In the genomic region with DNA sequence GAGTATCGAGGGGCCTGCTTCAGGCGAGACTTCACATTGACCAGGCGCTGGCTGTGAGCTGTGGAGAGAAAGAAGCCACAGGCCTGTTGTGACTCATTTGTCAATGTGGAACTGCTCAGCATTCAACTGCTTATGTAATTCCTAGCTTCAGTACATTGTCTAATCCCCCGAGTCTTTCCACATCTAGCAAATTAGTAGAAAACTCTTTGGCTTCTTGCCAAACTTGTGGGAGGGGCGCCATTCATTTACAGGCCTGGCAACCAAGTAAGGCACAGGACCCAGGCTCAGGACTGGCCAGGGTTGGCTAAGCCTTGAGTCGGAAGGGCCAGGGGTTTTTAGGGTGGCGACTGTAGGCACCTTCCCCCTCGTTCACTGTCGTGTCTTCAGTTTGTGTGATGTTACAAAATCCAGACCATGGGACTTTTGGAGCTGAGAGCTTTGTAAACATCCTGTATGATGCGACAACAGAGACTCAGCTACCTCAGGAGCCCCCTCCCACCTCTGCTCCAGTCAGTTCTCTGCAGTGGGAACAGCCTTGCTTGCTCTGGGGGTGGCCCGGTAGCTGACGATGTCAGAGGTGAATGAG, we compare ENCODE assay signal across 8 mouse cellular contexts.
DNase-seq lines count a peak whose midpoint lies in the region; ATAC-seq and TF ChIP-seq lines count a peak whose summit lies in the region.

No protein-coding gene starts in this region.

- TF ChIP-seq CTCF in lung, adult 2 months (IDR thresholded peaks at IDR 0.05; ENCODE audit: insufficient read depth, low read length), result no peak
- no peak for TF ChIP-seq CTCF in bone marrow, adult 2 months (IDR thresholded peaks at IDR 0.05; ENCODE audit: control insufficient read depth, insufficient read depth, low read length)

- no peak overlapping the region for H3K4me3 ChIP-seq in lung, adult 2 months (replicated peaks; ENCODE audit: extremely low read depth, low read depth, low read length)
- no peak overlapping the region for H3K4me3 ChIP-seq in bone marrow, adult 2 months (replicated peaks; ENCODE audit: control insufficient read depth, low read depth, low read length)
- H3K4me3 ChIP-seq in midbrain, embryonic 15.5 days, result no peak overlapping the region

- intact Hi-C loops in gastrocnemius, postnatal 36 days (cut with DNase I), result no loop called here

- 0 out of 2 replicates have a peak overlapping the region, but pooled peaks have one; percentile 4 for H3K27ac ChIP-seq in bone marrow, adult 2 months (ENCODE audit: control insufficient read depth, insufficient read depth, low read depth, low read length, poor library complexity)
- H3K27ac ChIP-seq in midbrain, embryonic 15.5 days, result peak overlapping the region; percentile 27; the same call in 1 of the 2 replicates

- H3K36me3 ChIP-seq in midbrain, embryonic 15.5 days (replicated peaks), result peaks cover 15% of the 10 kb centered on the region; the same call in 1 of the 2 replicates

- H3K9ac ChIP-seq in midbrain, embryonic 15.5 days, result no peak overlapping the region

- TF ChIP-seq POLR2A in lung, adult 2 months (IDR thresholded peaks at IDR 0.05; ENCODE audit: borderline replicate concordance, extremely low read depth, low read depth, low read length), result no peak
- no peak for TF ChIP-seq POLR2A in bone marrow, adult 2 months (IDR thresholded peaks at IDR 0.05; ENCODE audit: borderline replicate concordance, control insufficient read depth, low read depth, low read length)

- H3K4me2 ChIP-seq in midbrain, embryonic 15.5 days, result no peak overlapping the region

- DNase-seq in lung, adult 18-20 months, result peak; percentile 60 to 71
- no peak for DNase-seq in lung, adult 2 months
- DNase-seq in gastrocnemius, postnatal 36 days, result peak; percentile 44 to 48
- DNase-seq in layer of hippocampus, adult 9-11 months, result peak; percentile 79
- DNase-seq in cerebellum, adult 9-11 months, result no peak

- H3K9me3 ChIP-seq in midbrain, embryonic 15.5 days, result no peaks in the 10 kb centered on the region

- 59% methylated on average over 12 of the region's 12 CpGs for WGBS in lung, adult 2 months
- 56% methylated on average over 12 of the region's 12 CpGs for WGBS in bone marrow, adult 2 months
- 65% methylated on average over 12 of the region's 12 CpGs for WGBS in midbrain, embryonic 15.5 days

- H3K4me1 ChIP-seq in lung, adult 2 months (ENCODE audit: control insufficient read depth, insufficient read depth, low read length), result 0 out of 2 replicates have a peak, but pooled peaks cover 3% of the 10 kb centered on the region
- peaks cover 2% of the 10 kb centered on the region; the same call in 1 of the 2 replicates for H3K4me1 ChIP-seq in bone marrow, adult 2 months (ENCODE audit: control insufficient read depth, insufficient read depth, low read length)
- H3K4me1 ChIP-seq in midbrain, embryonic 15.5 days, result peaks cover 7% of the 10 kb centered on the region; the same call in 1 of the 2 replicates

- H3K27me3 ChIP-seq in midbrain, embryonic 15.5 days (replicated peaks), result no peaks in the 10 kb centered on the region

- peak; percentile 70 for ATAC-seq in midbrain, embryonic 15.5 days (replicated peaks)
- ATAC-seq in megakaryocyte-erythroid progenitor cell, adult 5-6 weeks (replicated peaks; ENCODE audit: low FRiP score, low TSS enrichment, poor library complexity, severe bottlenecking), result no peak

Comparison
In these comparisons a context has a peak if more than half of its experiments do, and no peak if none do; other contexts are left out.
1. DNase-seq: peak in lung, adult 18-20 months (2 of 2), gastrocnemius, postnatal 36 days (2 of 2) and layer of hippocampus, adult 9-11 months (single experiment); none in lung, adult 2 months (single experiment) and cerebellum, adult 9-11 months (single experiment).